27 mouse cellular contexts compared by ENCODE assay signal in genomic region chr3:28392542-28392941, GRCm38 (mm10).
"Had no signal": no experiment of that assay in that cellular context is flagged by ENCODE, and none has a peak within 500 bp of the region (broad histone marks: within the 10 kb centered on the region; RNA-seq: fewer than 3 reads in every experiment).

No protein-coding gene starts in this region.

- H3K4me3 ChIP-seq: heart, adult 2 months; heart, embryonic 13.5 days; heart, embryonic 15.5 days; hindbrain, embryonic 10.5 days; hindbrain, embryonic 12.5 days; intestine, embryonic 15.5 days; kidney, embryonic 15.5 days; limb, embryonic 13.5 days; limb, embryonic 15.5 days; liver, embryonic 12.5 days had no signal

- H3K4me1 ChIP-seq: heart, embryonic 15.5 days; hindbrain, embryonic 12.5 days; intestine, embryonic 15.5 days; kidney, embryonic 15.5 days; limb, embryonic 13.5 days; limb, embryonic 15.5 days; liver, embryonic 12.5 days had no signal

- H3K9ac ChIP-seq: forebrain, postnatal 0 days; heart, embryonic 13.5 days; heart, embryonic 15.5 days; hindbrain, embryonic 12.5 days; hindbrain, embryonic 14.5 days; intestine, embryonic 15.5 days; kidney, embryonic 15.5 days; limb, embryonic 13.5 days; limb, embryonic 15.5 days; liver, embryonic 12.5 days; liver, embryonic 14.5 days had no signal

- ATAC-seq: forebrain, postnatal 0 days; hindbrain, embryonic 16.5 days; inflammation-experienced regulatory T-cells, adult 6 months; intestine, embryonic 15.5 days; intestine, postnatal 0 days; liver, embryonic 12.5 days had no signal

- DNase-seq: forebrain, postnatal 0 days; gastrocnemius, postnatal 14 days; heart, adult 2 months; heart, postnatal 14 days; heart, postnatal 4 days; kidney, adult 2 months; kidney, adult 9 months; kidney, postnatal 14 days; kidney, postnatal 36 days; layer of hippocampus, adult 9-11 months; layer of hippocampus, postnatal 36 days; left cerebral cortex, postnatal 4 days had no signal

- H3K27ac ChIP-seq: heart, adult 2 months; heart, embryonic 13.5 days; heart, embryonic 15.5 days; hindbrain, embryonic 10.5 days; hindbrain, embryonic 12.5 days; hindbrain, embryonic 14.5 days; intestine, embryonic 15.5 days; kidney, embryonic 15.5 days; kidney, postnatal 0 days; limb, embryonic 13.5 days; limb, embryonic 15.5 days; liver, embryonic 12.5 days; liver, embryonic 14.5 days had no signal

- H3K9me3 ChIP-seq: heart, embryonic 13.5 days; heart, embryonic 15.5 days; hindbrain, embryonic 12.5 days; intestine, embryonic 15.5 days; kidney, embryonic 15.5 days; limb, embryonic 15.5 days had no signal

- H3K36me3 ChIP-seq: heart, embryonic 15.5 days; hindbrain, embryonic 10.5 days; hindbrain, embryonic 12.5 days; intestine, embryonic 15.5 days; kidney, embryonic 15.5 days; limb, embryonic 13.5 days; limb, embryonic 15.5 days; liver, embryonic 12.5 days had no signal

- H3K27me3 ChIP-seq: heart, embryonic 13.5 days; heart, embryonic 15.5 days; hindbrain, embryonic 12.5 days; intestine, embryonic 15.5 days; kidney, embryonic 15.5 days; limb, embryonic 13.5 days; limb, embryonic 15.5 days; liver, embryonic 12.5 days had no signal

- H3K4me2 ChIP-seq: heart, embryonic 13.5 days; heart, embryonic 15.5 days; hindbrain, embryonic 12.5 days; hindbrain, embryonic 14.5 days; intestine, embryonic 15.5 days; kidney, embryonic 15.5 days; limb, embryonic 13.5 days; limb, embryonic 15.5 days; liver, embryonic 12.5 days had no signal
